20 mouse cellular contexts compared by ENCODE assay signal in the genomic region with DNA sequence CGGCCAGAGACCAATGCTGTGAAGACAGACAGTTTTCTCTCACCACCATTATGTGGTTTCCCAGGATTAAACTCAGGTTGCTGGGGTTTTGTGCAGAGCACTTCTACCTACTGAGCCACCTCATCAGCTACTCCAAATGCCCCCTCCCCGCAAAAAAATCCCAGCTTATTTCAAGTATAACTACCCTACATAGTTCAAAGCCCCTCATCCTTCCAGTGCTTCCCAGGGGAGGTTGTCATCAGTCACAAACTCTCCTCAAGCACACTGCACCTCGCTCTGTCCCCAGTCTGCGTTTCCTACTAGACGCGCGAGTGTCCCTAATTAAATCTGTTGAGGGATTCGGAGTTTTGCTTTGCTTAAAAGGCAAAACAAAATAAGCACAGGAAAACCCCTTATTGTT.
A peak's percentile ranks its signal among the peaks of the same experiment; 100 is the strongest.
DNase-seq lines count a peak whose midpoint lies in the region; ATAC-seq lines count a peak whose summit lies in the region.
"Had no signal": no experiment of that assay in that cellular context is flagged by ENCODE, and none has a peak within 500 bp of the region (broad histone marks: within the 10 kb centered on the region; RNA-seq: fewer than 3 reads in every experiment).

No protein-coding gene starts in this region.

- DNase-seq in embryonic facial prominence, embryonic 10.5 days (ENCODE audit: low spot score): no peak
- DNase-seq in heart, postnatal 10 days: no peak
- DNase-seq in midbrain, embryonic 14.5 days: peak; percentile 39
- DNase-seq in midbrain, embryonic 11.5 days (ENCODE audit: low spot score, missing footprints): no peak
- DNase-seq in left cerebral cortex, postnatal 14 days (ENCODE audit: low spot score in 2 of 2): no peak
- DNase-seq in spleen, postnatal 10 days (ENCODE audit: low spot score in 2 of 2): no peak
- DNase-seq: adrenal gland, adult 2 months; cerebellum, adult 2 months; heart, postnatal 36 days; kidney, adult 9 months; kidney, postnatal 36 days; layer of hippocampus, postnatal 36 days; lung, postnatal 14 days had no signal

- H3K27me3 ChIP-seq in embryonic facial prominence, embryonic 13.5 days: no peaks in the 10 kb centered on the region
- H3K27me3 ChIP-seq in embryonic facial prominence, embryonic 10.5 days (replicated peaks; ENCODE audit: low read depth, poor library complexity, severe bottlenecking): no peaks in the 10 kb centered on the region
- no peaks in the 10 kb centered on the region for H3K27me3 ChIP-seq in heart, embryonic 16.5 days (ENCODE audit: control insufficient read depth, insufficient read depth, low read length)
- H3K27me3 ChIP-seq in midbrain, embryonic 14.5 days (ENCODE audit: control insufficient read depth, insufficient read depth, low read length): no peaks in the 10 kb centered on the region
- no peaks in the 10 kb centered on the region for H3K27me3 ChIP-seq in midbrain, embryonic 11.5 days (ENCODE audit: control insufficient read depth, insufficient read depth, low read length)
- H3K27me3 ChIP-seq: forebrain, embryonic 15.5 days; intestine, embryonic 15.5 days; limb, embryonic 15.5 days; megakaryocyte, embryonic 14.5 days had no signal

- H3K27ac ChIP-seq in embryonic facial prominence, embryonic 13.5 days: 0 out of 2 replicates have a peak overlapping the region, but pooled peaks have one; percentile 72
- no peak overlapping the region for H3K27ac ChIP-seq in embryonic facial prominence, embryonic 10.5 days (replicated peaks)
- peak overlapping the region; percentile 57; the same call in 1 of the 2 replicates for H3K27ac ChIP-seq in heart, embryonic 16.5 days (ENCODE audit: low read length)
- no peak overlapping the region for H3K27ac ChIP-seq in midbrain, embryonic 14.5 days (replicated peaks; ENCODE audit: low read depth, low read length)
- no peak overlapping the region for H3K27ac ChIP-seq in midbrain, embryonic 11.5 days (ENCODE audit: low read depth, low read length)
- H3K27ac ChIP-seq: hindbrain, embryonic 14.5 days; intestine, embryonic 15.5 days; limb, embryonic 15.5 days had no signal

- H3K4me2 ChIP-seq in embryonic facial prominence, embryonic 13.5 days: no peak overlapping the region
- no peak overlapping the region for H3K4me2 ChIP-seq in heart, embryonic 16.5 days (ENCODE audit: low read depth, low read length)
- H3K4me2 ChIP-seq in midbrain, embryonic 14.5 days (ENCODE audit: low read length): no peak overlapping the region
- no peak overlapping the region for H3K4me2 ChIP-seq in midbrain, embryonic 11.5 days
- H3K4me2 ChIP-seq: forebrain, embryonic 15.5 days; hindbrain, embryonic 14.5 days; intestine, embryonic 15.5 days; limb, embryonic 15.5 days had no signal

- no peaks in the 10 kb centered on the region for H3K9me3 ChIP-seq in embryonic facial prominence, embryonic 13.5 days
- H3K9me3 ChIP-seq in embryonic facial prominence, embryonic 10.5 days: no peaks in the 10 kb centered on the region
- no peaks in the 10 kb centered on the region for H3K9me3 ChIP-seq in heart, embryonic 16.5 days (replicated peaks; ENCODE audit: control insufficient read depth, low read length)
- no peaks in the 10 kb centered on the region for H3K9me3 ChIP-seq in midbrain, embryonic 14.5 days (ENCODE audit: control insufficient read depth, low read length)
- no peaks in the 10 kb centered on the region for H3K9me3 ChIP-seq in midbrain, embryonic 11.5 days (ENCODE audit: control insufficient read depth, low read length)
- H3K9me3 ChIP-seq: forebrain, embryonic 15.5 days; intestine, embryonic 15.5 days; limb, embryonic 15.5 days; megakaryocyte, embryonic 14.5 days had no signal

- no peak overlapping the region for H3K9ac ChIP-seq in embryonic facial prominence, embryonic 13.5 days
- no peak overlapping the region for H3K9ac ChIP-seq in heart, embryonic 16.5 days (ENCODE audit: low read length)
- no peak overlapping the region for H3K9ac ChIP-seq in midbrain, embryonic 14.5 days (replicated peaks; ENCODE audit: low read length)
- H3K9ac ChIP-seq in midbrain, embryonic 11.5 days (ENCODE audit: low read length): no peak overlapping the region
- H3K9ac ChIP-seq: forebrain, embryonic 15.5 days; hindbrain, embryonic 14.5 days; intestine, embryonic 15.5 days; limb, embryonic 15.5 days had no signal

- ATAC-seq in embryonic facial prominence, embryonic 13.5 days (ENCODE audit: insufficient number of reproducible peaks, insufficient read depth, low FRiP score, low TSS enrichment, low read depth): no peak
- no peak for ATAC-seq in heart, embryonic 16.5 days (replicated peaks; ENCODE audit: extremely low read depth, insufficient read depth, low FRiP score)
- ATAC-seq in midbrain, embryonic 14.5 days (ENCODE audit: low FRiP score, low TSS enrichment): no peak
- ATAC-seq in midbrain, embryonic 11.5 days (ENCODE audit: low FRiP score): no peak
- ATAC-seq: forebrain, embryonic 15.5 days; intestine, embryonic 15.5 days had no signal

- intact Hi-C loops in heart, postnatal 10 days (cut with DNase I): no loop called here
- intact Hi-C loops in left cerebral cortex, postnatal 14 days (cut with DNase I): no loop called here

- H3K4me3 ChIP-seq in embryonic facial prominence, embryonic 13.5 days: no peak overlapping the region
- no peak overlapping the region for H3K4me3 ChIP-seq in embryonic facial prominence, embryonic 10.5 days
- no peak overlapping the region for H3K4me3 ChIP-seq in heart, embryonic 16.5 days (ENCODE audit: low read length)
- H3K4me3 ChIP-seq in midbrain, embryonic 14.5 days (replicated peaks; ENCODE audit: low read depth, low read length): no peak overlapping the region
- no peak overlapping the region for H3K4me3 ChIP-seq in midbrain, embryonic 11.5 days (ENCODE audit: low read depth, low read length)
- H3K4me3 ChIP-seq: forebrain, embryonic 15.5 days; intestine, embryonic 15.5 days; limb, embryonic 15.5 days had no signal

- peaks cover 21% of the 10 kb centered on the region; the same call in 1 of the 2 replicates for H3K4me1 ChIP-seq in embryonic facial prominence, embryonic 13.5 days
- peaks cover 10% of the 10 kb centered on the region for H3K4me1 ChIP-seq in embryonic facial prominence, embryonic 10.5 days
- H3K4me1 ChIP-seq in heart, embryonic 16.5 days (ENCODE audit: control insufficient read depth, insufficient read depth, low read length): peaks cover 10% of the 10 kb centered on the region
- H3K4me1 ChIP-seq in midbrain, embryonic 14.5 days (ENCODE audit: control insufficient read depth, insufficient read depth, low read length): no peaks in the 10 kb centered on the region
- H3K4me1 ChIP-seq in midbrain, embryonic 11.5 days (ENCODE audit: control insufficient read depth, insufficient read depth, low read length): no peaks in the 10 kb centered on the region

- 66% methylated on average over 8 of the region's 8 CpGs for WGBS in embryonic facial prominence, embryonic 13.5 days
- WGBS in embryonic facial prominence, embryonic 10.5 days: 64% methylated on average over 8 of the region's 8 CpGs
- 85% methylated on average over 8 of the region's 8 CpGs for WGBS in heart, embryonic 16.5 days
- WGBS in midbrain, embryonic 14.5 days: 68% methylated on average over 8 of the region's 8 CpGs
- 78% methylated on average over 8 of the region's 8 CpGs for WGBS in midbrain, embryonic 11.5 days

- H3K36me3 ChIP-seq in embryonic facial prominence, embryonic 13.5 days: no peaks in the 10 kb centered on the region
- H3K36me3 ChIP-seq in embryonic facial prominence, embryonic 10.5 days (replicated peaks): no peaks in the 10 kb centered on the region
- no peaks in the 10 kb centered on the region for H3K36me3 ChIP-seq in heart, embryonic 16.5 days (ENCODE audit: control insufficient read depth, insufficient read depth)
- H3K36me3 ChIP-seq in midbrain, embryonic 14.5 days (ENCODE audit: control insufficient read depth, insufficient read depth, low read length): no peaks in the 10 kb centered on the region
- H3K36me3 ChIP-seq in midbrain, embryonic 11.5 days (ENCODE audit: control insufficient read depth, insufficient read depth, low read length): no peaks in the 10 kb centered on the region
- H3K36me3 ChIP-seq: forebrain, embryonic 15.5 days; intestine, embryonic 15.5 days; limb, embryonic 15.5 days had no signal

Comparison
In these comparisons a context has a peak if more than half of its experiments do, and no peak if none do; other contexts are left out.
1. H3K27ac ChIP-seq: peak in embryonic facial prominence, embryonic 13.5 days (single experiment) and heart, embryonic 16.5 days (single experiment); none in embryonic facial prominence, embryonic 10.5 days (single experiment), midbrain, embryonic 14.5 days (single experiment) and midbrain, embryonic 11.5 days (single experiment).